Comparison of ENCODE assay signal across 20 mouse cellular contexts in the genomic region with DNA sequence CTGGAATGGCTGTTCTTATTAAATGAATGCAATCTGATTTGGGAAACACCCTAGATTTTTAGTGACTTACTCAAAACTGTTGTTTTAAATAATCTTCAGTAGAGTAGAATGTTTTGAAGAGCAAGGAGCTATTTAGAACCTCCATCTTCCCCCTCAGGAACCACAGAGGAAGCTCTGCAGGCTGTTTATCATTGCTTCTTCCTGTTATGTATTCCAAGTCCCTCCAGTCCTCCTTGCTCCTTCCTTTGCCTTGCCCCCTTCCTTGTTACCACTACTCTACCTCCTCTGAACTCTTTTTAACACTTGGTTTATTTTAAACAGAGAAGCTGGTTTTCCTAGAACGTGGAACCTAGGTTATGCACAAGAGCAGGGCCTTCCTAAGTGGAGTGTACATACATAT.
DNase-seq lines count a peak whose midpoint lies in the region; ATAC-seq and TF ChIP-seq lines count a peak whose summit lies in the region.
"Had no signal": no experiment of that assay in that cellular context is flagged by ENCODE, and none has a peak within 500 bp of the region (broad histone marks: within the 10 kb centered on the region; RNA-seq: fewer than 3 reads in every experiment).

No protein-coding gene starts in this region.

- WGBS in lung, embryonic 14.5 days: 43% methylated on average over 1 of the region's 1 CpGs

- no peak for TF ChIP-seq CTCF in lung, embryonic 14.5 days (IDR thresholded peaks at IDR 0.05; ENCODE audit: low read depth)

- no peak for ATAC-seq in lung, embryonic 14.5 days (ENCODE audit: insufficient read depth)
- peak; percentile 33; the same call in 1 of the 2 replicates for ATAC-seq in granulocyte monocyte progenitor cell, adult 5-6 weeks (replicated peaks; ENCODE audit: poor library complexity, severe bottlenecking)
- ATAC-seq in megakaryocyte progenitor cell, adult 5-6 weeks (replicated peaks; ENCODE audit: poor library complexity): peak; percentile 54; the same call in 1 of the 2 replicates
- ATAC-seq: forebrain, embryonic 13.5 days; forebrain, embryonic 15.5 days had no signal

- no peaks in the 10 kb centered on the region for H3K4me1 ChIP-seq in lung, embryonic 14.5 days (ENCODE audit: insufficient read depth)
- H3K4me1 ChIP-seq: embryonic facial prominence, embryonic 10.5 days; embryonic facial prominence, embryonic 12.5 days; forebrain, embryonic 13.5 days; forebrain, embryonic 15.5 days had no signal

- no peak overlapping the region for H3K27ac ChIP-seq in lung, embryonic 14.5 days (ENCODE audit: low read depth)
- H3K27ac ChIP-seq: embryonic facial prominence, embryonic 10.5 days; embryonic facial prominence, embryonic 12.5 days; forebrain, embryonic 13.5 days; forebrain, embryonic 15.5 days had no signal

- no peak overlapping the region for H3K4me2 ChIP-seq in lung, embryonic 14.5 days
- H3K4me2 ChIP-seq: embryonic facial prominence, embryonic 12.5 days; forebrain, embryonic 13.5 days; forebrain, embryonic 15.5 days had no signal

- no peak overlapping the region for H3K9ac ChIP-seq in lung, embryonic 14.5 days
- H3K9ac ChIP-seq: embryonic facial prominence, embryonic 12.5 days; forebrain, embryonic 13.5 days; forebrain, embryonic 15.5 days had no signal

- no peak overlapping the region for H3K4me3 ChIP-seq in lung, embryonic 14.5 days (ENCODE audit: low read depth, low read length)
- H3K4me3 ChIP-seq: embryonic facial prominence, embryonic 10.5 days; embryonic facial prominence, embryonic 12.5 days; forebrain, embryonic 13.5 days; forebrain, embryonic 15.5 days had no signal

- peak; percentile 4 for DNase-seq in lung, embryonic 14.5 days
- DNase-seq in lung, adult 18-20 months: no peak
- DNase-seq in 416B (ENCODE audit: low read depth): peak; percentile 36
- DNase-seq in gastrocnemius, adult 8-10 months (ENCODE audit: low spot score in 2 of 2): no peak
- DNase-seq in right cerebral cortex, postnatal 36 days (ENCODE audit: low spot score in 2 of 2): no peak
- DNase-seq: adrenal gland, adult 2 months; adrenal gland, postnatal 10 days; adrenal gland, postnatal 25 days; cerebellum, adult 11 months; cerebellum, adult 18-20 months; cerebellum, adult 8-10 months; cerebellum, adult 9-11 months; cerebellum, postnatal 14 days; cerebellum, postnatal 36 days had no signal

- H3K9me3 ChIP-seq in lung, embryonic 14.5 days (ENCODE audit: low read depth, low read length): no peaks in the 10 kb centered on the region
- H3K9me3 ChIP-seq: embryonic facial prominence, embryonic 10.5 days; embryonic facial prominence, embryonic 12.5 days; forebrain, embryonic 13.5 days; forebrain, embryonic 15.5 days had no signal

- no peaks in the 10 kb centered on the region for H3K27me3 ChIP-seq in lung, embryonic 14.5 days (ENCODE audit: insufficient read depth, low read length)
- H3K27me3 ChIP-seq: embryonic facial prominence, embryonic 12.5 days; forebrain, embryonic 13.5 days; forebrain, embryonic 15.5 days had no signal

- H3K36me3 ChIP-seq in lung, embryonic 14.5 days (ENCODE audit: insufficient read depth): no peaks in the 10 kb centered on the region
- H3K36me3 ChIP-seq: embryonic facial prominence, embryonic 10.5 days; embryonic facial prominence, embryonic 12.5 days; forebrain, embryonic 15.5 days had no signal

Comparison
In these comparisons a context has a peak if more than half of its experiments do, and no peak if none do; other contexts are left out.
1. DNase-seq: peak in lung, embryonic 14.5 days (single experiment) and 416B (single experiment); none in lung, adult 18-20 months (0 of 2), gastrocnemius, adult 8-10 months (0 of 2) and right cerebral cortex, postnatal 36 days (0 of 2).